Mouse (Mus musculus) intestine, postnatal 0 days (tissue): ENCODE data around the gene Tnfsf10. TPM values are rescaled to one million over a fixed set of nuclear protein-coding genes. Genes with fewer than 3 reads are reported as not detected.
A peak's percentile ranks its signal among the peaks of the same experiment; 100 is the strongest.

Experiments used
- ATAC-seq: fragments of 200-750 bp; cut with Nextera tagmentation; 2 replicates; pipeline ENCODE4 v1.8.0; 2017; ENCODE audit warnings: mild to moderate bottlenecking, moderate TSS enrichment, moderate library complexity
- H3K27ac ChIP-seq: fragments of 300-500 bp; sonication (generic); 2 replicates; pipeline ENCODE4 v1.5.1; 2014; ENCODE audit warnings: mild to moderate bottlenecking, low read depth, low read length, moderate library complexity
- H3K27me3 ChIP-seq: fragments of 300-500 bp; sonication (generic); replicated peaks from 2 replicates; pipeline ENCODE4 v1.6.1; 2014; ENCODE audit warnings: low read length, mixed read lengths; ENCODE audit not compliant: control insufficient read depth, insufficient read depth
- H3K36me3 ChIP-seq: fragments of 300-500 bp; sonication (generic); 2 replicates; pipeline ENCODE4 v1.6.1; 2014; ENCODE audit warnings: mild to moderate bottlenecking, moderate library complexity; ENCODE audit not compliant: control insufficient read depth, insufficient read depth
- H3K4me1 ChIP-seq: fragments of 300-500 bp; sonication (generic); replicated peaks from 2 replicates; pipeline ENCODE4 v1.6.1; 2014; ENCODE audit warnings: antibody characterized with exemption, low read length, mixed read lengths; ENCODE audit not compliant: control insufficient read depth, insufficient read depth
- H3K4me2 ChIP-seq: fragments of 300-500 bp; sonication (generic); replicated peaks from 2 replicates; pipeline ENCODE4 v1.6.1; 2014; ENCODE audit warnings: low read depth, mild to moderate bottlenecking, moderate library complexity
- H3K4me3 ChIP-seq: fragments of 300-500 bp; sonication (generic); 2 replicates; pipeline ENCODE4 v1.5.1; 2014; ENCODE audit warnings: low read depth, low read length
- H3K9ac ChIP-seq: fragments of 300-500 bp; sonication (generic); 2 replicates; pipeline ENCODE4 v1.6.1; 2014; ENCODE audit warnings: mild to moderate bottlenecking, low read depth, low read length
- H3K9me3 ChIP-seq: fragments of 300-500 bp; sonication (generic); 2 replicates; pipeline ENCODE4 v1.6.1; 2016; ENCODE audit warnings: mixed run types; ENCODE audit not compliant: control insufficient read depth
- CTCF ChIP-seq: sonication (generic); IDR thresholded peaks from 2 replicates; pipeline ENCODE4 v1.5.1; 2016; ENCODE audit warnings: low read depth, mild to moderate bottlenecking, control low read depth, antibody characterized with exemption, moderate library complexity
- WGBS: fragments of 180-500 bp; shearing (Covaris S2); extraction: QIAGEN DNeasy Blood & Tissue Kit; methylation state at CpG from one replicate; pipeline ENCODE4 v1.1.7; 2014; 5-methylcytosine and 5-hydroxymethylcytosine counted together
- polyA plus RNA-seq: library from polyadenylated mRNA; unstranded; fragments of >200 nt; fragmentation: Nextera tagmentation; extraction: Ambion mirVana; gene quantifications from 2 replicates; pipeline ENCODE4 v1.2.1, GENCODE M21; 2015

Tnfsf10 gene
- polyA plus RNA-seq, 1 experiment from 2014 or later = 3.1 TPM

GRCm38 (mm10) chr3:27326633-27327191 lies 9.9 kb downstream of the Tnfsf10 start:
- Histone ChIP-seq H3K27ac (no peak overlapping the region), H3K9me3 (no peaks in the 10 kb centered on the region), H3K27me3 (no peaks in the 10 kb centered on the region), H3K9ac (no peak overlapping the region), H3K4me3 (no peak overlapping the region), H3K4me2 (no peak overlapping the region), H3K4me1 (no peaks in the 10 kb centered on the region), H3K36me3 (no peaks in the 10 kb centered on the region)
- no peak for ATAC-seq
- no peak for TF ChIP-seq CTCF
- WGBS = 58% methylated on average over 4 of the region's 4 CpGs

GRCm38 (mm10) chr3:27330706-27331105 lies 13.9 kb downstream of the Tnfsf10 start:
- no peaks in the 10 kb centered on the region for H3K9me3 ChIP-seq
- H3K4me3 ChIP-seq = no peak overlapping the region
- H3K36me3 ChIP-seq = no peaks in the 10 kb centered on the region
- no peak for TF ChIP-seq CTCF
- H3K4me1 ChIP-seq = no peaks in the 10 kb centered on the region
- H3K9ac ChIP-seq = no peak overlapping the region
- H3K4me2 ChIP-seq = no peak overlapping the region
- 93% methylated on average over 5 of the region's 5 CpGs for WGBS
- ATAC-seq = no peak
- no peak overlapping the region for H3K27ac ChIP-seq
- H3K27me3 ChIP-seq = no peaks in the 10 kb centered on the region

- Histone ChIP-seq H3K4me1 (no peaks in the 10 kb centered on the region), H3K4me3 (no peak overlapping the region), H3K27me3 (no peaks in the 10 kb centered on the region), H3K4me2 (no peak overlapping the region), H3K9ac (no peak overlapping the region), H3K27ac (no peak overlapping the region), H3K9me3 (no peaks in the 10 kb centered on the region), H3K36me3 (no peaks in the 10 kb centered on the region)
- ATAC-seq = no peak
- peak; percentile 67 for TF ChIP-seq CTCF
- 22% methylated on average over 6 of the region's 6 CpGs for WGBS
These were observed 21.6 kb downstream of the Tnfsf10 start for GRCm38 (mm10) chr3:27338437-27338836.

- Histone ChIP-seq H3K4me3 (no peak overlapping the region), H3K4me1 (no peaks in the 10 kb centered on the region), H3K27ac (no peak overlapping the region), H3K4me2 (no peak overlapping the region), H3K27me3 (no peaks in the 10 kb centered on the region), H3K9me3 (no peaks in the 10 kb centered on the region), H3K36me3 (no peaks in the 10 kb centered on the region), H3K9ac (no peak overlapping the region)
- no peak for ATAC-seq
- no peak for TF ChIP-seq CTCF
- WGBS = 69% methylated on average over 3 of the region's 3 CpGs
These were observed 22.1 kb downstream of the Tnfsf10 start for GRCm38 (mm10) chr3:27338887-27339286.

- no peak overlapping the region for H3K4me3 ChIP-seq
- no peak overlapping the region for H3K9ac ChIP-seq
- no peak overlapping the region for H3K4me2 ChIP-seq
- H3K36me3 ChIP-seq = no peaks in the 10 kb centered on the region
- TF ChIP-seq CTCF = no peak
- no peaks in the 10 kb centered on the region for H3K9me3 ChIP-seq
- H3K27ac ChIP-seq = no peak overlapping the region
- ATAC-seq = no peak
- 90% methylated on average over 5 of the region's 5 CpGs for WGBS
- H3K4me1 ChIP-seq = no peaks in the 10 kb centered on the region
- no peaks in the 10 kb centered on the region for H3K27me3 ChIP-seq
These were observed 23.9 kb downstream of the Tnfsf10 start for GRCm38 (mm10) chr3:27340757-27341156.

- H3K36me3 ChIP-seq = no peaks in the 10 kb centered on the region
- WGBS = 59% methylated on average over 6 of the region's 6 CpGs
- H3K4me2 ChIP-seq = no peak overlapping the region
- no peak for TF ChIP-seq CTCF
- no peak overlapping the region for H3K27ac ChIP-seq
- no peaks in the 10 kb centered on the region for H3K9me3 ChIP-seq
- no peaks in the 10 kb centered on the region for H3K27me3 ChIP-seq
- H3K4me1 ChIP-seq = no peaks in the 10 kb centered on the region
- no peak overlapping the region for H3K4me3 ChIP-seq
- ATAC-seq = no peak
- no peak overlapping the region for H3K9ac ChIP-seq
These were observed 25.6 kb downstream of the Tnfsf10 start for GRCm38 (mm10) chr3:27342462-27342861.

- no peak overlapping the region for H3K4me2 ChIP-seq
- no peaks in the 10 kb centered on the region for H3K9me3 ChIP-seq
- ATAC-seq = 0 out of 2 replicates have a peak, but pooled peaks have one; percentile 25
- WGBS = 48% methylated on average over 6 of the region's 6 CpGs
- H3K27ac ChIP-seq = no peak overlapping the region
- H3K36me3 ChIP-seq = no peaks in the 10 kb centered on the region
- no peaks in the 10 kb centered on the region for H3K4me1 ChIP-seq
- H3K27me3 ChIP-seq = no peaks in the 10 kb centered on the region
- peak; percentile 75 for TF ChIP-seq CTCF
- no peak overlapping the region for H3K4me3 ChIP-seq
- H3K9ac ChIP-seq = no peak overlapping the region
These were observed 28.7 kb downstream of the Tnfsf10 start for GRCm38 (mm10) chr3:27345526-27345925.
